8 mouse cellular contexts compared by ENCODE assay signal in genomic region chr3:99234319-99234869, GRCm38 (mm10). TPM values are rescaled to one million over a fixed set of nuclear protein-coding genes. Genes with fewer than 3 reads are reported as not detected.
DNase-seq lines count a peak whose midpoint lies in the region; ATAC-seq lines count a peak whose summit lies in the region.

No protein-coding gene starts in this region.

- ATAC-seq in heart, embryonic 16.5 days (replicated peaks; ENCODE audit: extremely low read depth, insufficient read depth, low FRiP score): no peak
- ATAC-seq in embryonic facial prominence, embryonic 15.5 days (ENCODE audit: insufficient number of reproducible peaks, low FRiP score, low TSS enrichment, low read depth): no peak
- no peak for ATAC-seq in erythroid progenitor cell, adult 5-6 weeks (replicated peaks; ENCODE audit: low FRiP score, poor library complexity, severe bottlenecking)

- H3K27me3 ChIP-seq in heart, embryonic 16.5 days (ENCODE audit: control insufficient read depth, insufficient read depth, low read length): peaks cover 46% of the 10 kb centered on the region
- peaks cover 55% of the 10 kb centered on the region for H3K27me3 ChIP-seq in embryonic facial prominence, embryonic 15.5 days
- H3K27me3 ChIP-seq in limb, embryonic 10.5 days (ENCODE audit: low read depth, poor library complexity, severe bottlenecking): peaks cover 49% of the 10 kb centered on the region

- no peak for DNase-seq in heart, postnatal 36 days
- DNase-seq in limb, embryonic 10.5 days (ENCODE audit: low spot score): peak; percentile 60
- DNase-seq in neural tube, embryonic 10.5 days (ENCODE audit: extremely low spot score, low spot score): peak; percentile 59
- no peak for DNase-seq in layer of hippocampus, postnatal 10 days (ENCODE audit: low spot score in 2 of 2)
- no peak for DNase-seq in lung, adult 18-20 months

- no peaks in the 10 kb centered on the region for H3K36me3 ChIP-seq in heart, embryonic 16.5 days (ENCODE audit: control insufficient read depth, insufficient read depth)
- no peaks in the 10 kb centered on the region for H3K36me3 ChIP-seq in embryonic facial prominence, embryonic 15.5 days
- H3K36me3 ChIP-seq in limb, embryonic 10.5 days: no peaks in the 10 kb centered on the region

- H3K9ac ChIP-seq in heart, embryonic 16.5 days (ENCODE audit: low read length): no peak overlapping the region
- no peak overlapping the region for H3K9ac ChIP-seq in embryonic facial prominence, embryonic 15.5 days

- no peaks in the 10 kb centered on the region for H3K9me3 ChIP-seq in heart, embryonic 16.5 days (replicated peaks; ENCODE audit: control insufficient read depth, low read length)
- no peaks in the 10 kb centered on the region for H3K9me3 ChIP-seq in embryonic facial prominence, embryonic 15.5 days (replicated peaks)
- no peaks in the 10 kb centered on the region for H3K9me3 ChIP-seq in limb, embryonic 10.5 days (replicated peaks)

- intact Hi-C loops in heart, postnatal 36 days (cut with DNase I): loop anchor here (2.0 kb wide), 1 partner anchor 704 kb away; no protein-coding TSS in a partner anchor

- WGBS in heart, embryonic 16.5 days: 9% methylated on average over 17 of the region's 17 CpGs
- 17% methylated on average over 17 of the region's 17 CpGs for WGBS in embryonic facial prominence, embryonic 15.5 days
- WGBS in limb, embryonic 10.5 days: 4% methylated on average over 17 of the region's 17 CpGs

- no peak overlapping the region for H3K27ac ChIP-seq in heart, embryonic 16.5 days (ENCODE audit: low read length)
- H3K27ac ChIP-seq in embryonic facial prominence, embryonic 15.5 days (replicated peaks): no peak overlapping the region
- peak overlapping the region; percentile 71 for H3K27ac ChIP-seq in limb, embryonic 10.5 days

- peaks cover 8% of the 10 kb centered on the region for H3K4me1 ChIP-seq in heart, embryonic 16.5 days (ENCODE audit: control insufficient read depth, insufficient read depth, low read length)
- H3K4me1 ChIP-seq in embryonic facial prominence, embryonic 15.5 days: peaks cover 12% of the 10 kb centered on the region; the same call in 1 of the 2 replicates
- H3K4me1 ChIP-seq in limb, embryonic 10.5 days: peaks cover 51% of the 10 kb centered on the region

- peak overlapping the region; percentile 40 for H3K4me3 ChIP-seq in heart, embryonic 16.5 days (ENCODE audit: low read length)
- peak overlapping the region; percentile 31 for H3K4me3 ChIP-seq in embryonic facial prominence, embryonic 15.5 days (replicated peaks)
- H3K4me3 ChIP-seq in limb, embryonic 10.5 days: peak overlapping the region; percentile 35

- peak overlapping the region; percentile 60 for H3K4me2 ChIP-seq in heart, embryonic 16.5 days (ENCODE audit: low read depth, low read length)
- H3K4me2 ChIP-seq in embryonic facial prominence, embryonic 15.5 days (replicated peaks): peak overlapping the region; percentile 49

RNA-seq across cellular contexts. Expression of gene Tbx15, which starts 5.8 kb away (rescaled TPM):
- polyA plus RNA-seq in heart, embryonic 16.5 days (2015; fragmentation: Nextera tagmentation; extraction: Ambion mirVana): 0.09 and 0.12 TPM in 2 replicates
- total RNA-seq in heart, postnatal 36 days (2021): under 1 TPM; 0.41 to 0.53 TPM
- polyA plus RNA-seq in embryonic facial prominence, embryonic 15.5 days (2015; fragmentation: Nextera tagmentation; extraction: Ambion mirVana): 25.2 and 25.9 TPM in 2 replicates
- polyA plus RNA-seq in limb, embryonic 10.5 days (2016; fragmentation: Nextera tagmentation; extraction: Ambion mirVana): 25.8 and 41.2 TPM in 2 replicates
- under 1 TPM; 0.80 to 0.91 TPM for total RNA-seq in layer of hippocampus, postnatal 10 days (2021)
- total RNA-seq in erythroid progenitor cell, adult 5-6 weeks (2015; ENCODE audit: low replicate concordance): not detected in 2 replicates
- total RNA-seq in erythroid progenitor cell, adult 5-6 weeks (2017; ENCODE audit: low replicate concordance): 0.13 TPM in 1 of 2 replicates, not detected in the other

Comparison
In these comparisons a context has a peak if more than half of its experiments do, and no peak if none do; other contexts are left out.
1. DNase-seq: peak in limb, embryonic 10.5 days (single experiment) and neural tube, embryonic 10.5 days (single experiment); none in heart, postnatal 36 days (0 of 2), layer of hippocampus, postnatal 10 days (0 of 2) and lung, adult 18-20 months (0 of 2).
2. Peak in every context shown above with its lines, with median percentiles within 50 percentile points of each other: H3K4me3 ChIP-seq.